Comparison of ENCODE assay signal across 10 mouse cellular contexts in the genomic region with DNA sequence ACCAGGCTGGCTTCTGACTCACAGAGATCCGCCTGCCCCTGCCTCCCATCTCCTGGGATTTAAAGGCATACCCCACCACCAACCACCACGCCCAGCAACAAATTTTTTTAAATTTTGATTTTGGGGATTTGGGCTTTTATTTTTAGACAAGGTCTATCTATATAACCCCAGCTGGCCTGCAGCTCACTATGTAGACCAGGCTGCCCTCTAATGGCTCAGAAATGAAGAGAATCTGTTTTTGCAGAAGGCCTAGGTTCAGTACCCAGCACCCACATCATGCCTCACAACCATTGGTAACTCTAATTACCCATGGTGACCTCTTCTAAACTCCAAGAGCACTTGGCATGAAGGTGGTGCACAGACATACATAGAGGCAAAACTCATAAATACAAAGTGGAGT. TPM values are rescaled to one million over a fixed set of nuclear protein-coding genes. Genes with fewer than 3 reads are reported as not detected.
DNase-seq lines count a peak whose midpoint lies in the region; ATAC-seq and TF ChIP-seq lines count a peak whose summit lies in the region.
"Had no signal": no experiment of that assay in that cellular context is flagged by ENCODE, and none has a peak within 500 bp of the region (broad histone marks: within the 10 kb centered on the region; RNA-seq: fewer than 3 reads in every experiment).

No protein-coding gene starts in this region.

- peak overlapping the region; percentile 63 for H3K4me2 ChIP-seq in hindbrain, embryonic 14.5 days (replicated peaks)
- H3K4me2 ChIP-seq in hindbrain, embryonic 11.5 days (replicated peaks; ENCODE audit: low read depth, low read length): no peak overlapping the region
- peak overlapping the region; percentile 77; the same call in 1 of the 2 replicates for H3K4me2 ChIP-seq in CH12.LX (ENCODE audit: insufficient read depth, low read depth, poor library complexity, severe bottlenecking)

- intact Hi-C loops in left cerebral cortex, postnatal 4 days (cut with DNase I): no loop called here

- no peak overlapping the region for H3K4me3 ChIP-seq in hindbrain, embryonic 14.5 days (replicated peaks; ENCODE audit: low read length)
- no peak overlapping the region for H3K4me3 ChIP-seq in hindbrain, embryonic 11.5 days (ENCODE audit: low read depth, low read length)
- H3K4me3 ChIP-seq in CH12.LX (replicated peaks in 1 of 3; ENCODE audit: low read depth in 2 of 3, low read length in 2 of 3, poor library complexity in 1 of 3) (peak overlapping the region in 1 of 3 experiments; percentile 74), macrophage (ENCODE audit: inconsistent target) (no peak overlapping the region; the same call in 1 of the 2 replicates)

- dilution Hi-C loops in CH12.LX (cut with MboI; ENCODE audit: extremely low pct_ligation_motif_present, extremely low pct_unique_long_range_greater_than_20kb, low sequenced_read_pairs): no loop called here

- H3K79me2 ChIP-seq in CH12.LX (replicated peaks; ENCODE audit: control insufficient read depth, extremely low read depth, insufficient read depth, poor library complexity, severe bottlenecking) (no peaks in the 10 kb centered on the region; the same call in 1 of the 2 replicates), macrophage (ENCODE audit: inconsistent target) (peaks cover 40% of the 10 kb centered on the region)

- H3K9me3 ChIP-seq in hindbrain, embryonic 14.5 days (ENCODE audit: control insufficient read depth, low read length): no peaks in the 10 kb centered on the region
- no peaks in the 10 kb centered on the region for H3K9me3 ChIP-seq in hindbrain, embryonic 11.5 days (ENCODE audit: control insufficient read depth, low read length)
- no peaks in the 10 kb centered on the region for H3K9me3 ChIP-seq in CH12.LX (replicated peaks; ENCODE audit: low read length)
- H3K9me3 ChIP-seq: limb, embryonic 15.5 days had no signal

- no peak for DNase-seq in hindbrain, embryonic 14.5 days (ENCODE audit: low spot score)
- no peak for DNase-seq in hindbrain, embryonic 11.5 days (ENCODE audit: low spot score)
- DNase-seq in 416B (ENCODE audit: low read depth) (peak; percentile 75), CH12.LX (ENCODE audit: extremely low read depth) (peak; percentile 59)
- no peak for DNase-seq in kidney, adult 18-20 months
- DNase-seq in left cerebral cortex, postnatal 4 days: no peak
- DNase-seq: heart, postnatal 36 days; thymus, adult 18-20 months had no signal

- WGBS in hindbrain, embryonic 14.5 days: 93% methylated on average over 2 of the region's 2 CpGs
- WGBS in hindbrain, embryonic 11.5 days: 92% methylated on average over 2 of the region's 2 CpGs
- 68% methylated on average over 2 of the region's 2 CpGs for WGBS in macrophage (ENCODE audit: missing documents)

- no peak for ATAC-seq in hindbrain, embryonic 14.5 days (ENCODE audit: low FRiP score)
- no peak for ATAC-seq in hindbrain, embryonic 11.5 days (ENCODE audit: low FRiP score)

- peak in 1 of 2 experiments; percentile 62; a peak in 2 of 4 replicates for TF ChIP-seq CTCF in CH12.LX (conservative IDR thresholded peaks at IDR 0.05 in 1 of 2, IDR thresholded peaks at IDR 0.05 in 1 of 2; ENCODE audit: low read depth in 2 of 2, low read length in 2 of 2)

- H3K9ac ChIP-seq in hindbrain, embryonic 14.5 days: no peak overlapping the region
- no peak overlapping the region for H3K9ac ChIP-seq in hindbrain, embryonic 11.5 days (ENCODE audit: low read depth, low read length)
- H3K9ac ChIP-seq in CH12.LX (ENCODE audit: insufficient read depth, low read depth): peak overlapping the region; percentile 92

- TF ChIP-seq RAD21 in CH12.LX (IDR thresholded peaks at IDR 0.05; ENCODE audit: low read depth, low read length): peak; percentile 50

- no peaks in the 10 kb centered on the region for H3K27me3 ChIP-seq in hindbrain, embryonic 14.5 days (ENCODE audit: control insufficient read depth, insufficient read depth, low read length)
- H3K27me3 ChIP-seq in hindbrain, embryonic 11.5 days (ENCODE audit: control insufficient read depth, insufficient read depth, low read length): no peaks in the 10 kb centered on the region
- no peaks in the 10 kb centered on the region for H3K27me3 ChIP-seq in CH12.LX (replicated peaks)
- H3K27me3 ChIP-seq: limb, embryonic 15.5 days had no signal

- no peak overlapping the region for H3K27ac ChIP-seq in hindbrain, embryonic 14.5 days
- no peak overlapping the region for H3K27ac ChIP-seq in hindbrain, embryonic 11.5 days (ENCODE audit: low read depth, low read length)
- H3K27ac ChIP-seq in CH12.LX (ENCODE audit: insufficient read depth, low read depth) (no peak overlapping the region), macrophage (peak overlapping the region; percentile 92)

- H3K4me1 ChIP-seq in hindbrain, embryonic 14.5 days (replicated peaks; ENCODE audit: control insufficient read depth, insufficient read depth, low read length): 0 out of 2 replicates have a peak, but pooled peaks cover 5% of the 10 kb centered on the region
- H3K4me1 ChIP-seq in hindbrain, embryonic 11.5 days (replicated peaks; ENCODE audit: control insufficient read depth, insufficient read depth, low read length): no peaks in the 10 kb centered on the region
- peaks cover 0 to 16% of the 10 kb centered on the region in 2 experiments; a peak in 2 of 4 replicates for H3K4me1 ChIP-seq in CH12.LX (ENCODE audit: control insufficient read depth in 1 of 2, insufficient read depth in 2 of 2)

- H3K36me3 ChIP-seq in hindbrain, embryonic 14.5 days (replicated peaks; ENCODE audit: control insufficient read depth, insufficient read depth): no peaks in the 10 kb centered on the region
- no peaks in the 10 kb centered on the region for H3K36me3 ChIP-seq in hindbrain, embryonic 11.5 days (ENCODE audit: control insufficient read depth, insufficient read depth, low read length)
- peaks cover 4 to 21% of the 10 kb centered on the region in 2 experiments for H3K36me3 ChIP-seq in CH12.LX (replicated peaks in 1 of 2; ENCODE audit: control insufficient read depth in 1 of 2, insufficient read depth in 1 of 2, low read length in 1 of 2)
- H3K36me3 ChIP-seq in macrophage (ENCODE audit: inconsistent target): peaks cover 11% of the 10 kb centered on the region; the same call in 1 of the 2 replicates

- TF ChIP-seq POLR2A in CH12.LX (IDR thresholded peaks at IDR 0.05; ENCODE audit: low read depth, low read length): no peak

- in situ Hi-C loops in CH12.LX (cut with MboI; ENCODE audit: low pct_ligation_motif_present, low pct_unique_long_range_greater_than_20kb, low sequenced_read_pairs): no loop called here

- TF ChIP-seq EP300 in CH12.LX (IDR thresholded peaks at IDR 0.05; ENCODE audit: low read length): no peak

RNA-seq across cellular contexts. Expression of a gene that starts 0.9 kb away (rescaled TPM):
- 3.3 TPM in 2 replicates for polyA plus RNA-seq in hindbrain, embryonic 14.5 days (2014; fragmentation: Nextera tagmentation; extraction: Ambion mirVana)
- polyA plus RNA-seq in hindbrain, embryonic 11.5 days (2014; fragmentation: Nextera tagmentation; extraction: Ambion mirVana): 5.8 and 6.1 TPM in 2 replicates
- 12.2 and 14.7 TPM in 2 replicates for total RNA-seq in CH12.LX (2012; rRNA removed)
- total RNA-seq in CH12.LX (2014; rRNA removed): 3.5 and 4.1 TPM in 2 replicates
- polyA plus RNA-seq in CH12.LX (2012; ENCODE audit: insufficient read length, low read depth): 12.9 and 14.0 TPM in 2 replicates
- 100 to 1,000 TPM in 25 of 26 experiments, 10 to 100 TPM in 1; 88.0 to 637 (median 395) TPM for total RNA-seq in macrophage (2018; cell fraction: chromatin; rRNA removed)
- 100 to 1,000 TPM in 21 of 26 experiments, 10 to 100 TPM in 5; 72.3 to 155 (median 121) TPM for total RNA-seq in macrophage (2018; cell fraction: cytosol; rRNA removed)
- total RNA-seq in macrophage (2018; cell fraction: nucleus; rRNA removed): 100 to 1,000 TPM in 24 of 26 experiments, 10 to 100 TPM in 2; 66.3 to 383 (median 272) TPM
- 54.3 to 116 TPM (median 85.4 TPM) in 3 replicates for polyA plus RNA-seq in macrophage (2018)
- total RNA-seq in left cerebral cortex, postnatal 4 days (2021): 1 to 10 TPM; 1.6 to 3.4 TPM

RNA-seq across cellular contexts. Expression of a gene that starts 26.0 kb away (rescaled TPM):
- 1.2 and 1.3 TPM in 2 replicates for polyA plus RNA-seq in hindbrain, embryonic 14.5 days (2014; fragmentation: Nextera tagmentation; extraction: Ambion mirVana)
- polyA plus RNA-seq in hindbrain, embryonic 11.5 days (2014; fragmentation: Nextera tagmentation; extraction: Ambion mirVana): 0.11 TPM in 1 of 2 replicates, not detected in the other
- total RNA-seq in CH12.LX (2012; rRNA removed) (not detected in 2 replicates), CH12.LX (2014; rRNA removed) (not detected in 2 replicates)
- polyA plus RNA-seq in CH12.LX (2012; ENCODE audit: insufficient read length, low read depth) (not detected in 2 replicates), macrophage (2018) (0.10 to 0.34 TPM in 2 of 3 replicates, not detected in the other)
- total RNA-seq in macrophage (2018; cell fraction: chromatin; rRNA removed): 1 to 10 TPM in 2 of 26 experiments, under 1 TPM in 15, not detected in 9; 0.13 to 1.2 (median 0.41) TPM
- total RNA-seq in macrophage (2018; cell fraction: cytosol; rRNA removed): under 1 TPM in 23 of 26 experiments, not detected in 3; 0.03 to 0.32 (median 0.09) TPM
- 1 to 10 TPM in 1 of 26 experiments, under 1 TPM in 20, not detected in 5; 0.09 to 2.2 (median 0.29) TPM for total RNA-seq in macrophage (2018; cell fraction: nucleus; rRNA removed)
- total RNA-seq in left cerebral cortex, postnatal 4 days (2021): 1 to 10 TPM; 1.3 to 1.7 TPM

RNA-seq across cellular contexts. Expression of a gene that starts 53.4 kb away (rescaled TPM):
- polyA plus RNA-seq in hindbrain, embryonic 14.5 days (2014; fragmentation: Nextera tagmentation; extraction: Ambion mirVana): 107 and 118 TPM in 2 replicates
- 146 and 160 TPM in 2 replicates for polyA plus RNA-seq in hindbrain, embryonic 11.5 days (2014; fragmentation: Nextera tagmentation; extraction: Ambion mirVana)
- total RNA-seq in CH12.LX (2012; rRNA removed): 39.1 and 41.7 TPM in 2 replicates
- total RNA-seq in CH12.LX (2014; rRNA removed): 88.7 and 90.4 TPM in 2 replicates
- polyA plus RNA-seq in CH12.LX (2012; ENCODE audit: insufficient read length, low read depth): 48.4 and 57.6 TPM in 2 replicates
- total RNA-seq in macrophage (2018; cell fraction: chromatin; rRNA removed): 10 to 100 TPM in 24 of 26 experiments, 1 to 10 TPM in 2; 7.4 to 46.8 (median 26.2) TPM
- total RNA-seq in macrophage (2018; cell fraction: cytosol; rRNA removed): 10 to 100 TPM; 30.9 to 54.7 (median 37.9) TPM
- 10 to 100 TPM in 24 of 26 experiments, 1 to 10 TPM in 2; 9.4 to 31.7 (median 18.9) TPM for total RNA-seq in macrophage (2018; cell fraction: nucleus; rRNA removed)
- 56.9 to 68.6 TPM (median 67.4 TPM) in 3 replicates for polyA plus RNA-seq in macrophage (2018)
- 10 to 100 TPM; 37.8 to 40.1 TPM for total RNA-seq in left cerebral cortex, postnatal 4 days (2021)

RNA-seq across cellular contexts. Expression of a gene that starts 53.5 kb away (rescaled TPM):
- 165 and 171 TPM in 2 replicates for polyA plus RNA-seq in hindbrain, embryonic 14.5 days (2014; fragmentation: Nextera tagmentation; extraction: Ambion mirVana)
- polyA plus RNA-seq in hindbrain, embryonic 11.5 days (2014; fragmentation: Nextera tagmentation; extraction: Ambion mirVana): 344 and 364 TPM in 2 replicates
- 178 and 250 TPM in 2 replicates for total RNA-seq in CH12.LX (2012; rRNA removed)
- 417 and 427 TPM in 2 replicates for total RNA-seq in CH12.LX (2014; rRNA removed)
- polyA plus RNA-seq in CH12.LX (2012; ENCODE audit: insufficient read length, low read depth): 353 and 354 TPM in 2 replicates
- total RNA-seq in macrophage (2018; cell fraction: chromatin; rRNA removed): 10 to 100 TPM in 1 of 26 experiments, 1 to 10 TPM in 25; 1.3 to 13.7 (median 4.0) TPM
- total RNA-seq in macrophage (2018; cell fraction: cytosol; rRNA removed): 10 to 100 TPM; 14.0 to 29.3 (median 21.1) TPM
- 10 to 100 TPM in 5 of 26 experiments, 1 to 10 TPM in 21; 3.2 to 20.0 (median 6.8) TPM for total RNA-seq in macrophage (2018; cell fraction: nucleus; rRNA removed)
- 33.4 to 83.1 TPM (median 37.9 TPM) in 3 replicates for polyA plus RNA-seq in macrophage (2018)
- 10 to 100 TPM; 78.9 to 83.2 TPM for total RNA-seq in left cerebral cortex, postnatal 4 days (2021)

RNA-seq across cellular contexts. Expression of a gene that starts 59.4 kb away (rescaled TPM):
- 93.1 and 100.0 TPM in 2 replicates for polyA plus RNA-seq in hindbrain, embryonic 14.5 days (2014; fragmentation: Nextera tagmentation; extraction: Ambion mirVana)
- polyA plus RNA-seq in hindbrain, embryonic 11.5 days (2014; fragmentation: Nextera tagmentation; extraction: Ambion mirVana): 53.8 and 55.6 TPM in 2 replicates
- total RNA-seq in CH12.LX (2012; rRNA removed): 18.1 and 21.2 TPM in 2 replicates
- total RNA-seq in CH12.LX (2014; rRNA removed): 28.1 and 29.2 TPM in 2 replicates
- 31.1 and 35.5 TPM in 2 replicates for polyA plus RNA-seq in CH12.LX (2012; ENCODE audit: insufficient read length, low read depth)
- 100 to 1,000 TPM in 24 of 26 experiments, 10 to 100 TPM in 2; 81.0 to 269 (median 166) TPM for total RNA-seq in macrophage (2018; cell fraction: chromatin; rRNA removed)
- 100 to 1,000 TPM in 17 of 26 experiments, 10 to 100 TPM in 9; 54.4 to 124 (median 104) TPM for total RNA-seq in macrophage (2018; cell fraction: cytosol; rRNA removed)
- total RNA-seq in macrophage (2018; cell fraction: nucleus; rRNA removed): 100 to 1,000 TPM; 107 to 285 (median 147) TPM
- polyA plus RNA-seq in macrophage (2018): 52.7 to 128 TPM (median 76.1 TPM) in 3 replicates
- 10 to 100 TPM; 72.8 to 76.0 TPM for total RNA-seq in left cerebral cortex, postnatal 4 days (2021)

Comparison
In these comparisons a context has a peak if more than half of its experiments do, and no peak if none do; other contexts are left out.
1. DNase-seq: peak in 416B (single experiment) and CH12.LX (single experiment); none in hindbrain, embryonic 14.5 days (single experiment), hindbrain, embryonic 11.5 days (single experiment), kidney, adult 18-20 months (single experiment) and left cerebral cortex, postnatal 4 days (single experiment).